Mouse (Mus musculus) liver, adult 2 months (tissue): ENCODE data around the gene Numa1.

ENCODE experiments used
- CTCF ChIP-seq: fragments of 200-500 bp; IDR thresholded peaks from 2 replicates; pipeline ENCODE4 v1.5.1; 2011; ENCODE audit warnings: low read depth, low read length, control low read depth
- POLR2A ChIP-seq: fragments of 200-500 bp; IDR thresholded peaks from 2 replicates; pipeline ENCODE4 v1.6.1; 2011; ENCODE audit warnings: low read length, control low read depth; ENCODE audit not compliant: insufficient read depth; ENCODE audit errors: extremely low read depth

DNA sequence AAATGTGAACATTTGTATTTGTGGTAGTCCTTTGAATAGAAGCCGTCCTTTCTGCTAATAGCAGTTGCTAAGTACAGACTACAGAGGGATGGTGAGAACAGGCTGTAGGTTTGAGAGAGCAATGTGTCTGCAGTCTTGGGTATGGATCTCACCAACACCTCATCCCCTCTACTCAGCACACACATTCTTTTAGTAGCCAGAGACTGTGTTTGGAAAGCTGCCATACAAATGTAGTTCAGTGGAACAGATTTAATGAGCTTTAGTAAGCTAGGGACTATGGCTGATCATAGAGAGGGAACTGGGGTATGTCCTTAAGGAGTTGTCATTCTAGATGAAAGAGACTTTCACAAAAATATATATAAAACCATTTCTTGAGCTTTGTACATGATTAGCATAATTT, 33.3 kb downstream of the Numa1 start:
- TF ChIP-seq POLR2A (no peak), CTCF (no peak)
